Mouse (Mus musculus): ENCODE measurements around the gene Cldn14. TPM values are rescaled to one million over a fixed set of nuclear protein-coding genes. Genes with fewer than 3 reads are reported as not detected.

The Cldn14 gene
- total and polyA plus RNA-seq, 3 experiments = not detected

DNA sequence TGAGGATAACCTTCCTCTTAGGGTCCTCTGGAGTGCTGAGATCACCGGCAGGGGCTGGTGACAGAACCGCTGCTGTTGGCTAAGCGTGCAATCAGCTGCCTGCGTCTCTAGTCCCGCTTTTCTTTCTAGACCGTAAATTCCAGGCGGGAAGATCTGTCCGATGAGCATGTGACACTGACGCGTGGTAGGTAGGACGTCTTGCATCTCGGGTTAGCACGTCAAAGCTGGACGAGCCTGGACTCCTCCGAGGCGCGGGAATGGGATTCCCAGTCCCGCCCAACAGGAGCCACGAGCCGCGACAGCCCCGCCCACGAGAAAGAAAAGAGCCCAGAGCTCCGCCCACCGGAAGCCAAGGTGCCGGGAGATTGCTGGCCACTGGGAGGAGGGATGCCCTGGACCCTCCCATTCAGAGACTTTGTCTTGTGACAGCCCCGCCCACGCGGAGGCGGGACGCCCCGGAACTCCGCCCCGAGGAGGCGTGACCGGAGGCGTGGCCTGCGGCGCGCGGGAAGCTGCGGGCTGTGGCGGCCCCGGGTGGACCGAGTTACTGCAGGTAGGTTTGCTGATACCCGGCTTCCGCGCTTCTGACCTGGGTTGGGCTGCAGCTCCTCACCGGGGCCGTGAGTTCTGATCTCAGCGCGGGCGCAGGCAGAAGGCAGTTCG, 125.1 kb downstream of the Cldn14 start, which contains the start of gene Chaf1b:
Gene Chaf1b (plus strand): TSS at position 479 of the 663 bp plus-strand sequence.
- DNase-seq (ENCODE audit: low read depth, low spot score) = peak; percentile 98
- Histone ChIP-seq H3K9me3 (replicated peaks; ENCODE audit: insufficient read depth, low read length) (no peaks in the 10 kb centered on the region), H3K4me1 (ENCODE audit: control insufficient read depth in 1 of 2, insufficient read depth in 2 of 2, low read length in 2 of 2) (peaks cover 3 to 11% of the 10 kb centered on the region in 2 experiments; a peak in 2 of 4 replicates), H3K79me2 (ENCODE audit: control insufficient read depth, insufficient read depth, low read length, poor library complexity) (peaks cover 12% of the 10 kb centered on the region), H3K36me3 (ENCODE audit: control insufficient read depth in 1 of 2, insufficient read depth in 2 of 2, low read length in 2 of 2) (peaks cover 2 to 13% of the 10 kb centered on the region in 2 experiments; a peak in 2 of 4 replicates), H3K27me3 (ENCODE audit: control insufficient read depth in 1 of 2, insufficient read depth in 2 of 2, low read length in 2 of 2) (no peaks in the 10 kb centered on the region), H3K4me3 (ENCODE audit: control insufficient read depth in 1 of 2, insufficient read depth in 1 of 2, low read depth in 2 of 2, low read length in 2 of 2) (peak within 1 kb of the TSS; percentile 74 to 90), H3K27ac (ENCODE audit: control insufficient read depth, low read depth, low read length) (peak within 1 kb of the TSS; percentile 7), H3K9ac (ENCODE audit: control insufficient read depth, low read depth, low read length, poor library complexity, severe bottlenecking) (peak within 1 kb of the TSS; percentile 85)
- peak; percentile 47 to 78; a peak in 1 of 4 replicates for TF ChIP-seq POLR2A (IDR thresholded peaks at IDR 0.05; ENCODE audit: control insufficient read depth in 1 of 2, insufficient read depth in 1 of 2, low read depth in 1 of 2, low read length in 2 of 2, poor library complexity in 1 of 2)
- peak; percentile 82 for TF ChIP-seq MXI1 (IDR thresholded peaks at IDR 0.05; ENCODE audit: low read depth, low read length)
- no peak for TF ChIP-seq SMC3 (IDR thresholded peaks at IDR 0.05; ENCODE audit: low read depth, low read length)
- TF ChIP-seq ELF1 (IDR thresholded peaks at IDR 0.05; ENCODE audit: low read depth, low read length) = peak; percentile 84
- peak; percentile 51 for TF ChIP-seq HCFC1 (IDR thresholded peaks at IDR 0.05; ENCODE audit: low read depth, low read length)
- TF ChIP-seq SIN3A (IDR thresholded peaks at IDR 0.05; ENCODE audit: low read length) = peak; percentile 66
- peak; percentile 68; the same call in 1 of the 2 replicates for TF ChIP-seq MAX (IDR thresholded peaks at IDR 0.05; ENCODE audit: low read length)
- TF ChIP-seq NELFE (IDR thresholded peaks at IDR 0.05; ENCODE audit: low read depth, low read length) = peak; percentile 71
- TF ChIP-seq GATA1 (IDR thresholded peaks at IDR 0.05; ENCODE audit: low read depth, low read length) = no peak
- TF ChIP-seq ETS1 (IDR thresholded peaks at IDR 0.05; ENCODE audit: low read depth, low read length) = peak; percentile 29; the same call in 1 of the 2 replicates
- peak; percentile 54 for TF ChIP-seq E2F4 (IDR thresholded peaks at IDR 0.05; ENCODE audit: borderline replicate concordance, low read depth, low read length)
- TF ChIP-seq CHD2 (IDR thresholded peaks at IDR 0.05; ENCODE audit: low read length) = no peak
- 0 out of 2 replicates have a peak, but pooled peaks have one; percentile 7 for TF ChIP-seq TBP (IDR thresholded peaks at IDR 0.05; ENCODE audit: low read depth, low read length)

DNA sequence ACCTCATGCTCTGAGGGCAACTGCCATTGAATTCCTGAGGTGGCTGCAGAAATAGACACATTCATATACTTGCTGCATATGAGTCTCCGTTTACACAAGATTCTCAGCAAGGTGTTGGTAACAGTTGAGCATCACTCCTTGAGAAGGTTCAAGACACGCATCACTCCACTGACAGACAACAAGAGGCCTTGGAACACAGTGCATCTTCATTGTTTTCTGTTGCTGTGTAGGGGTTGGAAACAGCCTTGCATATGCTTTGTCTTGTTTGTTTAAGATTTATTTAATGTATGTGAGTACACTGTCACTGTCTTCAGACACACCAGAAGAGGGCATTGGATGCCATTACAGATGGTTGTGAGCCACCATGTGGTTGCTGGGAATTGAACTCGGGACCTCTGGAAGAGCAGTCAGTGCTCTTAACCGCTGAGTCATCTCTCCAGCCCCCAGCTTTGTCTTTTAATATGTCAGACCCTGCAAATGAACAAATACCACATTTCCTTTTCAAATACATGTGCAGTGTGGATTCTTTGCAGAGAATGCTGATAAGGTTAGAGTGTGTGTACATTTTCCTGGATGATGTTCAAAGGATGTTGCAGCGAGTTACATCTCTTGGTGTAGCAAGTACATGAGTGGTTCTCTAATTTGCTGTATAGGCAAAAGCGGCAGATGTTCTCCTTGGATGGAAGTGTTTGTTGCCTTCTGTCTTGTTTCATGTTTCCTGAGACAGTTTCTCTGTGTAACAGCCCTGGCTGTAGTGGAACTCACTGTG, 130.8 kb downstream of the Cldn14 start:
- H3K27ac ChIP-seq (ENCODE audit: control insufficient read depth, low read depth, low read length) = no peak overlapping the region
- H3K36me3 ChIP-seq (ENCODE audit: control insufficient read depth in 1 of 2, insufficient read depth in 2 of 2, low read length in 2 of 2) = peaks cover 0 to 14% of the 10 kb centered on the region in 2 experiments; a peak in 2 of 4 replicates
- no peak overlapping the region for H3K9ac ChIP-seq (ENCODE audit: control insufficient read depth, low read depth, low read length, poor library complexity, severe bottlenecking)
- peaks cover 0 to 2% of the 10 kb centered on the region in 2 experiments; a peak in 1 of 4 replicates for H3K4me1 ChIP-seq (ENCODE audit: control insufficient read depth in 1 of 2, insufficient read depth in 2 of 2, low read length in 2 of 2)
- H3K9me3 ChIP-seq (replicated peaks; ENCODE audit: insufficient read depth, low read length) = no peaks in the 10 kb centered on the region
- TF ChIP-seq GABPA (IDR thresholded peaks at IDR 0.05; ENCODE audit: low read depth, low read length) (no peak), MAX (IDR thresholded peaks at IDR 0.05; ENCODE audit: low read length) (no peak), ZNF384 (IDR thresholded peaks at IDR 0.05; ENCODE audit: low read depth, low read length) (no peak), RCOR1 (IDR thresholded peaks at IDR 0.05; ENCODE audit: low read depth, low read length) (no peak), ZKSCAN1 (IDR thresholded peaks at IDR 0.05; ENCODE audit: low read depth, low read length) (no peak), POLR2AphosphoS2 (IDR thresholded peaks at IDR 0.05; ENCODE audit: low read length) (peak; percentile 59; the same call in 1 of the 2 replicates), ELF1 (IDR thresholded peaks at IDR 0.05; ENCODE audit: low read depth, low read length) (no peak), SMC3 (IDR thresholded peaks at IDR 0.05; ENCODE audit: low read depth, low read length) (no peak), GATA1 (IDR thresholded peaks at IDR 0.05; ENCODE audit: low read depth, low read length) (no peak), TCF12 (IDR thresholded peaks at IDR 0.05; ENCODE audit: low read depth, low read length) (no peak), POLR2A (IDR thresholded peaks at IDR 0.05; ENCODE audit: control insufficient read depth in 1 of 2, insufficient read depth in 1 of 2, low read depth in 1 of 2, low read length in 2 of 2, poor library complexity in 1 of 2) (0 out of 4 replicates have a peak, but pooled peaks of 1 of the 2 experiments have one; percentile 16)
- no peak overlapping the region for H3K4me3 ChIP-seq (ENCODE audit: control insufficient read depth in 1 of 2, insufficient read depth in 1 of 2, low read depth in 2 of 2, low read length in 2 of 2)
- H3K79me2 ChIP-seq (ENCODE audit: control insufficient read depth, insufficient read depth, low read length, poor library complexity) = no peaks in the 10 kb centered on the region
- DNase-seq (ENCODE audit: low read depth, low spot score) = peak; percentile 28
- no peaks in the 10 kb centered on the region for H3K27me3 ChIP-seq (ENCODE audit: control insufficient read depth in 1 of 2, insufficient read depth in 2 of 2, low read length in 2 of 2)

Measured in MEL (cell line).